Comparison of ENCODE assay signal across 8 mouse cellular contexts in genomic region chr4:40134468-40135102, GRCm38 (mm10). TPM values are rescaled to one million over a fixed set of nuclear protein-coding genes. Genes with fewer than 3 reads are reported as not detected.
DNase-seq lines count a peak whose midpoint lies in the region; ATAC-seq and TF ChIP-seq lines count a peak whose summit lies in the region.

No protein-coding gene starts in this region.

- H3K9ac ChIP-seq in limb, embryonic 13.5 days = no peak overlapping the region
- H3K9ac ChIP-seq in midbrain, postnatal 0 days (replicated peaks; ENCODE audit: low read length, poor library complexity, severe bottlenecking) = no peak overlapping the region

- no peak overlapping the region for H3K4me2 ChIP-seq in limb, embryonic 13.5 days (replicated peaks)
- no peak overlapping the region for H3K4me2 ChIP-seq in midbrain, postnatal 0 days (ENCODE audit: low read depth, low read length, poor library complexity, severe bottlenecking)

- H3K27me3 ChIP-seq in embryonic facial prominence, embryonic 10.5 days (replicated peaks; ENCODE audit: low read depth, poor library complexity, severe bottlenecking) = no peaks in the 10 kb centered on the region
- no peaks in the 10 kb centered on the region for H3K27me3 ChIP-seq in limb, embryonic 13.5 days
- no peaks in the 10 kb centered on the region for H3K27me3 ChIP-seq in midbrain, postnatal 0 days (ENCODE audit: insufficient read depth, low read length)

- peak; percentile 82 for DNase-seq in 416B (ENCODE audit: low read depth)
- DNase-seq in adrenal gland, postnatal 14 days = peak; percentile 86
- peak; percentile 74 for DNase-seq in embryonic facial prominence, embryonic 10.5 days (ENCODE audit: low spot score)
- DNase-seq in heart, adult 8-10 months (ENCODE audit: low spot score) = peak; percentile 82
- DNase-seq in kidney, adult 9 months = peak; percentile 91
- peak; percentile 86 for DNase-seq in midbrain, postnatal 0 days (ENCODE audit: low spot score)
- DNase-seq in spleen, postnatal 36 days (ENCODE audit: low spot score in 2 of 2) = peak; percentile 59 to 65

- H3K9me3 ChIP-seq in embryonic facial prominence, embryonic 10.5 days = no peaks in the 10 kb centered on the region
- H3K9me3 ChIP-seq in limb, embryonic 13.5 days = no peaks in the 10 kb centered on the region
- H3K9me3 ChIP-seq in midbrain, postnatal 0 days (ENCODE audit: low read length) = no peaks in the 10 kb centered on the region

- H3K36me3 ChIP-seq in embryonic facial prominence, embryonic 10.5 days (replicated peaks) = no peaks in the 10 kb centered on the region
- no peaks in the 10 kb centered on the region for H3K36me3 ChIP-seq in limb, embryonic 13.5 days
- H3K36me3 ChIP-seq in midbrain, postnatal 0 days (ENCODE audit: insufficient read depth, low read length) = no peaks in the 10 kb centered on the region

- H3K4me1 ChIP-seq in embryonic facial prominence, embryonic 10.5 days = no peaks in the 10 kb centered on the region
- no peaks in the 10 kb centered on the region for H3K4me1 ChIP-seq in limb, embryonic 13.5 days
- no peaks in the 10 kb centered on the region for H3K4me1 ChIP-seq in midbrain, postnatal 0 days (ENCODE audit: insufficient read depth, low read length)

- WGBS in embryonic facial prominence, embryonic 10.5 days = 18% methylated on average over 9 of the region's 9 CpGs
- 20% methylated on average over 9 of the region's 9 CpGs for WGBS in limb, embryonic 13.5 days
- WGBS in midbrain, postnatal 0 days = 20% methylated on average over 9 of the region's 9 CpGs

- ATAC-seq in limb, embryonic 13.5 days (ENCODE audit: low FRiP score, low read depth) = peak; percentile 54; the same call in 1 of the 2 replicates
- ATAC-seq in midbrain, postnatal 0 days (ENCODE audit: low FRiP score) = peak; percentile 52; the same call in 1 of the 2 replicates

- peak; percentile 87 for TF ChIP-seq CTCF in midbrain, postnatal 0 days (IDR thresholded peaks at IDR 0.05)

- H3K27ac ChIP-seq in embryonic facial prominence, embryonic 10.5 days (replicated peaks) = no peak overlapping the region
- no peak overlapping the region for H3K27ac ChIP-seq in limb, embryonic 13.5 days
- no peak overlapping the region for H3K27ac ChIP-seq in midbrain, postnatal 0 days (ENCODE audit: low read depth, low read length)

- no peak overlapping the region for H3K4me3 ChIP-seq in embryonic facial prominence, embryonic 10.5 days
- H3K4me3 ChIP-seq in limb, embryonic 13.5 days = no peak overlapping the region
- no peak overlapping the region for H3K4me3 ChIP-seq in midbrain, postnatal 0 days (ENCODE audit: low read depth, low read length)

RNA-seq across cellular contexts. Expression of gene Aco1, which starts 8.3 kb away (rescaled TPM):
- total RNA-seq in adrenal gland, postnatal 14 days (2021) = 107 and 132 TPM in 2 replicates
- 49.8 and 52.4 TPM in 2 replicates for polyA plus RNA-seq in embryonic facial prominence, embryonic 10.5 days (2016; fragmentation: Nextera tagmentation; extraction: Ambion mirVana)
- total RNA-seq in heart, adult 8-10 months (2022) = 10 to 100 TPM; 24.3 to 30.2 (median 26.3) TPM
- 50.1 and 51.9 TPM in 2 replicates for polyA plus RNA-seq in limb, embryonic 13.5 days (2015; fragmentation: Nextera tagmentation; extraction: Ambion mirVana)
- total RNA-seq in midbrain, postnatal 0 days (2014; rRNA removed) = 54.0 and 57.5 TPM in 2 replicates
- 33.2 TPM in 2 replicates for polyA plus RNA-seq in midbrain, postnatal 0 days (2015; fragmentation: Nextera tagmentation; extraction: Ambion mirVana)
